Mouse (Mus musculus) myocyte (in vitro differentiated cells): ENCODE results near the gene Srsf10. TPM values are rescaled to one million over a fixed set of nuclear protein-coding genes. Genes with fewer than 3 reads are reported as not detected.

ENCODE experiments used
- H3K27me3 ChIP-seq: one replicate; pipeline ENCODE4 v1.6.1; 2011; ENCODE audit not compliant: control insufficient read depth, insufficient read depth, insufficient read length
- H3K36me3 ChIP-seq: one replicate; pipeline ENCODE4 v1.6.1; 2011; ENCODE audit not compliant: control insufficient read depth, insufficient read depth
- H3K4me2 ChIP-seq: one replicate; pipeline ENCODE4 v1.6.1; 2011; ENCODE audit warnings: low read depth, control low read depth
- H3K4me3 ChIP-seq: one replicate; pipeline ENCODE4 v1.5.1; 2011; ENCODE audit warnings: mild to moderate bottlenecking, control low read depth, moderate library complexity
- H3K79me2 ChIP-seq: one replicate; pipeline ENCODE4 v1.6.1; 2011; ENCODE audit not compliant: control insufficient read depth, insufficient read depth
- H3ac ChIP-seq: one replicate; pipeline ENCODE4 v1.6.1; 2011; ENCODE audit not compliant: control insufficient read depth, insufficient read length
- CEBPB ChIP-seq: IDR thresholded peaks from 2 replicates; pipeline ENCODE4 v1.6.1; 2011; ENCODE audit warnings: mild to moderate bottlenecking, moderate library complexity; ENCODE audit not compliant: poor library complexity, insufficient read depth, severe bottlenecking
- E2F4 ChIP-seq: IDR thresholded peaks from one replicate; pipeline ENCODE4 v1.6.1; 2011; ENCODE audit warnings: mild to moderate bottlenecking, control low read depth, moderate library complexity; ENCODE audit not compliant: insufficient read depth
- MAX ChIP-seq: IDR thresholded peaks from one replicate; pipeline ENCODE4 v1.6.1; 2011; ENCODE audit warnings: low read depth, mild to moderate bottlenecking, control low read depth
- MYOD1 ChIP-seq, 3 experiments: IDR thresholded peaks; one replicate each; pipeline ENCODE4 v1.6.1; 2011; ENCODE audit warnings: control low read depth in 2 of 3, low read depth in 2 of 3, mild to moderate bottlenecking in 2 of 3, moderate library complexity in 1 of 3; ENCODE audit not compliant: insufficient read length in 2 of 3, control insufficient read depth in 1 of 3
- MYOG ChIP-seq, 3 experiments: IDR thresholded peaks; one replicate each; pipeline ENCODE4 v1.6.1; 2011; ENCODE audit warnings: control low read depth in 2 of 3, low read depth in 2 of 3, mild to moderate bottlenecking in 2 of 3; ENCODE audit not compliant: insufficient read length in 2 of 3, control insufficient read depth in 1 of 3, insufficient read depth in 1 of 3
- POLR2A ChIP-seq: IDR thresholded peaks from one replicate; pipeline ENCODE4 v1.6.1; 2011; ENCODE audit warnings: low read depth, mild to moderate bottlenecking, control low read depth, moderate library complexity; ENCODE audit not compliant: insufficient read length
- POLR2AphosphoS2 ChIP-seq: IDR thresholded peaks from one replicate; pipeline ENCODE4 v1.6.1; 2011; ENCODE audit warnings: low read depth, control low read depth; ENCODE audit not compliant: insufficient read length
- REST ChIP-seq: IDR thresholded peaks from one replicate; pipeline ENCODE4 v1.6.1; 2011; ENCODE audit warnings: mild to moderate bottlenecking, control low read depth, moderate library complexity; ENCODE audit not compliant: insufficient read depth, insufficient read length
- SRF ChIP-seq: IDR thresholded peaks from one replicate; pipeline ENCODE4 v1.6.1; 2011; ENCODE audit warnings: low read depth; ENCODE audit not compliant: control insufficient read depth, insufficient read length
- TCF12 ChIP-seq: IDR thresholded peaks from one replicate; pipeline ENCODE4 v1.6.1; 2011; ENCODE audit warnings: mild to moderate bottlenecking, control low read depth; ENCODE audit not compliant: poor library complexity, insufficient read depth, severe bottlenecking
- TCF3 ChIP-seq: IDR thresholded peaks from one replicate; pipeline ENCODE4 v1.6.1; 2011; ENCODE audit warnings: low read depth, control low read depth; ENCODE audit not compliant: insufficient read length
- USF1 ChIP-seq: IDR thresholded peaks from one replicate; pipeline ENCODE4 v1.6.1; 2011; ENCODE audit warnings: low read depth, mild to moderate bottlenecking, control low read depth, moderate library complexity
- polyA plus RNA-seq: library from polyadenylated mRNA; unstranded; fragments of >200 nt; fragmentation: generic; extraction: Trizol; gene quantifications from one replicate; pipeline ENCODE4 v1.2.1, GENCODE M21; 2012; ENCODE audit warnings: missing spikeins

Srsf10 gene
- polyA plus RNA-seq, 1 experiment = 22.3 TPM

GRCm38 (mm10) chr4:135855080-135855479 lies 467 bp upstream of the Srsf10 start:
- Histone ChIP-seq H3K36me3 (no peaks in the 10 kb centered on the region), H3K4me3 (peak overlapping the region; percentile 82), H3ac (peak overlapping the region; percentile 93), H3K79me2 (peaks cover 36% of the 10 kb centered on the region), H3K4me2 (peak overlapping the region; percentile 86), H3K27me3 (no peaks in the 10 kb centered on the region)
- no peak for TF ChIP-seq POLR2AphosphoS2
- TF ChIP-seq USF1 = no peak
- no peak for TF ChIP-seq E2F4
- TF ChIP-seq TCF3 = no peak
- no peak for TF ChIP-seq SRF
- no peak for TF ChIP-seq CEBPB

- Histone ChIP-seq H3K4me3 (peak overlapping the region; percentile 82), H3K27me3 (no peaks in the 10 kb centered on the region), H3K79me2 (peaks cover 50% of the 10 kb centered on the region), H3ac (peak overlapping the region; percentile 93), H3K4me2 (peak overlapping the region; percentile 87), H3K36me3 (no peaks in the 10 kb centered on the region)
- no peak for TF ChIP-seq POLR2AphosphoS2
- TF ChIP-seq TCF3 = no peak
- TF ChIP-seq MAX = no peak
These were observed 910 bp downstream of the Srsf10 start for GRCm38 (mm10) chr4:135856223-135857091.

- H3K36me3 ChIP-seq = peaks cover 9% of the 10 kb centered on the region
- peak overlapping the region; percentile 82 for H3K4me3 ChIP-seq
- H3K79me2 ChIP-seq = peaks cover 63% of the 10 kb centered on the region
- no peaks in the 10 kb centered on the region for H3K27me3 ChIP-seq
- peak overlapping the region; percentile 87 for H3K4me2 ChIP-seq
- no peak overlapping the region for H3ac ChIP-seq
- TF ChIP-seq CEBPB (no peak), E2F4 (no peak)
These were observed 2.1 kb downstream of the Srsf10 start for GRCm38 (mm10) chr4:135857597-135858186.

- H3K79me2 ChIP-seq = peaks cover 62% of the 10 kb centered on the region
- no peaks in the 10 kb centered on the region for H3K27me3 ChIP-seq
- H3K4me3 ChIP-seq = no peak overlapping the region
- H3K36me3 ChIP-seq = peaks cover 52% of the 10 kb centered on the region
- TF ChIP-seq E2F4 (no peak), REST (no peak), MAX (no peak), CEBPB (no peak), USF1 (no peak), SRF (no peak), POLR2AphosphoS2 (no peak), TCF3 (no peak), MYOD1 (IDR thresholded peaks at IDR 0.05; ENCODE audit: control insufficient read depth in 1 of 3, insufficient read length in 2 of 3, low read depth in 2 of 3) (no peak), MYOG (IDR thresholded peaks at IDR 0.05; ENCODE audit: control insufficient read depth in 1 of 3, insufficient read depth in 1 of 3, insufficient read length in 2 of 3, low read depth in 2 of 3) (no peak)
- H3K4me2 ChIP-seq = no peak overlapping the region
- H3ac ChIP-seq = no peak overlapping the region
These were observed 13.4 kb downstream of the Srsf10 start for GRCm38 (mm10) chr4:135868996-135869395.

- H3K36me3 ChIP-seq = peaks cover 52% of the 10 kb centered on the region
- H3K4me3 ChIP-seq = peak overlapping the region; percentile 90
- no peaks in the 10 kb centered on the region for H3K27me3 ChIP-seq
- H3K4me2 ChIP-seq = peak overlapping the region; percentile 71
- H3K79me2 ChIP-seq = peaks cover 53% of the 10 kb centered on the region
- H3ac ChIP-seq = no peak overlapping the region
- TF ChIP-seq POLR2A (peak; percentile 38), USF1 (no peak), CEBPB (no peak), MAX (no peak), MYOD1 (IDR thresholded peaks at IDR 0.05; ENCODE audit: control insufficient read depth in 1 of 3, insufficient read length in 2 of 3, low read depth in 2 of 3) (no peak), REST (no peak), SRF (no peak), TCF12 (no peak), TCF3 (no peak), MYOG (IDR thresholded peaks at IDR 0.05; ENCODE audit: control insufficient read depth in 1 of 3, insufficient read depth in 1 of 3, insufficient read length in 2 of 3, low read depth in 2 of 3) (no peak), POLR2AphosphoS2 (peak; percentile 83)
These were observed 14.9 kb downstream of the Srsf10 start for GRCm38 (mm10) chr4:135870227-135871023.
